Mouse (Mus musculus): ENCODE measurements around the gene Olfr1257.
"Not testable (repeated sequence)": the region's sequence is repeated elsewhere in the genome, so short reads cannot be mapped to it uniquely, and the experiment has no call there.

The Olfr1257 gene

GRCm38 (mm10) chr2:89878137-89878536 lies at the start of gene Olfr1257:
Olfr1257 (plus strand) TSS chr2:89878437.
- no peak for DNase-seq (ENCODE audit: low spot score in 2 of 2)

GRCm38 (mm10) chr2:89841455-89841854 lies 36.8 kb upstream of the Olfr1257 start, which contains the start of gene Olfr1256:
Olfr1256 (minus strand) TSS chr2:89841555.
- DNase-seq (ENCODE audit: low spot score in 2 of 2) = no peak

- no peak for DNase-seq (ENCODE audit: low spot score in 2 of 2)
Observed at GRCm38 (mm10) chr2:89848105-89848504, 30.1 kb upstream of the Olfr1257 start, which contains the start of gene Olfr48. Olfr48 (minus strand) TSS chr2:89848205.

- DNase-seq (ENCODE audit: low spot score in 2 of 2) = no peak
Observed at GRCm38 (mm10) chr2:89849230-89849629, 29.0 kb upstream of the Olfr1257 start.

- DNase-seq (ENCODE audit: low spot score in 2 of 2) = not testable (repeated sequence)
Observed at GRCm38 (mm10) chr2:89912616-89913015, 34.4 kb downstream of the Olfr1257 start.

- DNase-seq (ENCODE audit: low spot score in 2 of 2) = no peak
Observed at GRCm38 (mm10) chr2:89927009-89927408, 48.8 kb downstream of the Olfr1257 start, which contains the start of gene Olfr1258. Olfr1258 (plus strand) TSS chr2:89927309.
